Mouse (Mus musculus): ENCODE measurements around the gene Klf16.

DNA sequence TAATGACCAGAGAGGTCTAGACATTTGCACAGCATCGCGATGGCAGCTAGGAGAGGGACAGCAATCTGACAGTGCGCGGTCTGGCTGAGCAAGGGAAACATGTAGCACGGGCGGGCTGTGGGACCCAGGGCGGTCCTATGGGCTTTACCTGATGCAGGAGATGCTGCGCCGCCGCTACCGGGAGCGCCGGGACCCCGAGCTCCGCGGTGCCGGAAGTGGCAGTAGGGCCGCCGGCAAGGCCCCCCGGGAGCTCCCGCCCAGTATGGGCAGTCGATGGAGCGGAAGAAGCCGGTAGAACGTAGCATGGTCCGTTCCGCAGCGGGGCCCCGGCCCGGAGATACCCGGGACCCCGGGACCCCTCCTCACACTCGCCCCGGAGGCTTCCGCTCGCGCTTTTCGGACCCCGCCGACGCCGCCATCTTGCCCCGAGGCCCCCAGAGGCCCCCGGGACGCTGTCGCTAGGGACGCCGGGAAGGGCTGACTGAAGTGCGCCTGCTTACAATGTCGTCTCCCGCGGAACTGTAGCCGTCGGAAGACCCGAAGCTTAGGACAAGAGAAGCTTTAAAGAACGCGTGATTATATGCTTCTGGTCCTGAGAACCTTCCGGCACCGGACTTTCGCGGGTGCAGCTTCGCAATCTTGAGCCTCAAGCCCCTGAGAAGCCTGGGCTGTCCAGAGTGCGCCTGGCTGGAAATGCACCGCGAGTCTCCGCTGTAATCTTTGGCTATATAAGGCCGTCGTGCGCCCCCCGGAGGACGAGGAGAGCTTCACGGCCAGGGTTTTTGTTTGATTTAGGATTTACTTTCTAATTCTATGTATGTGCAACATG lies 15.8 kb downstream of the Klf16 start, which contains the start of gene Rexo1:
- TF ChIP-seq ZNF384 (IDR thresholded peaks at IDR 0.05; ENCODE audit: low read depth, low read length) = no peak
- no peak for TF ChIP-seq ZC3H11A (IDR thresholded peaks at IDR 0.05; ENCODE audit: borderline replicate concordance, low read depth, low read length)
- TF ChIP-seq MAFK (IDR thresholded peaks at IDR 0.05; ENCODE audit: insufficient read depth, low read depth, low read length) = no peak
